Mouse (Mus musculus): ENCODE measurements around the gene Fam129a. TPM values are rescaled to one million over a fixed set of nuclear protein-coding genes. Genes with fewer than 3 reads are reported as not detected.

Gene Fam129a
- polyA plus RNA-seq, 1 experiment from 2014 or later, result 0.33 TPM

DNA sequence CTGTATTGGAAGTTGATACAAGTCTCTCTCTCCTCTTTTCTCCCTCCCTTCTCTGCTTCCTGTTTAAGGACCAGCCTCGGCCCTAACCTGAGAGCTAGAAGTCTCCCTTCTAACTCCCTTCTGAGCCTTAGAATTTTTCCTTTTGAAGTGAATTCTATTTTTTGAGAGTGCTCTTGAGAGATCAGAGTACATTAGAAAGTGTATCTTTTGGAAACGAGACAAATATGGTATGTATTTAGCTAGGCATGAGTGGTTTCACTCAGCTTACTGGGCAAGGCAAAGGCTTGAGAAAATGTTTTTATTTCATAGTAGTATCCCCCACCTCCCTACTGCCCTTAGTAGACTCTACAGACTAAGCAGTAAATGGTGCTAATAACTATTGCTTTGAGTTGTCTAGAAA lies 188.0 kb downstream of the Fam129a start:
- WGBS, result 79% methylated on average over 2 of the region's 2 CpGs
- Histone ChIP-seq H3K9ac (ENCODE audit: low read length) (no peak overlapping the region), H3K4me3 (ENCODE audit: low read depth, low read length) (no peak overlapping the region), H3K27ac (ENCODE audit: low read depth, low read length) (no peak overlapping the region), H3K27me3 (replicated peaks; ENCODE audit: control insufficient read depth, insufficient read depth, low read length) (no peaks in the 10 kb centered on the region), H3K4me1 (ENCODE audit: control insufficient read depth, insufficient read depth, low read length) (peaks cover 7% of the 10 kb centered on the region), H3K9me3 (replicated peaks; ENCODE audit: control insufficient read depth, low read length) (no peaks in the 10 kb centered on the region), H3K36me3 (ENCODE audit: control insufficient read depth, insufficient read depth, low read length) (peaks cover 22% of the 10 kb centered on the region; the same call in 1 of the 2 replicates), H3K4me2 (ENCODE audit: low read length) (no peak overlapping the region)
- ATAC-seq (no peak), DNase-seq (ENCODE audit: low spot score) (no peak)

GRCm38 (mm10) chr1:151764236-151764635 lies 193.2 kb downstream of the Fam129a start:
- 82% methylated on average over 3 of the region's 3 CpGs for WGBS
- H3K9me3 ChIP-seq (replicated peaks; ENCODE audit: control insufficient read depth, low read length), result no peaks in the 10 kb centered on the region
- no peak for DNase-seq (ENCODE audit: low spot score)

GRCm38 (mm10) chr1:151766166-151766565 lies 195.2 kb downstream of the Fam129a start:
- DNase-seq (ENCODE audit: low spot score) (no peak), ATAC-seq (no peak)
- Histone ChIP-seq H3K9ac (ENCODE audit: low read length) (no peak overlapping the region), H3K4me3 (ENCODE audit: low read depth, low read length) (no peak overlapping the region), H3K27ac (ENCODE audit: low read depth, low read length) (no peak overlapping the region), H3K36me3 (ENCODE audit: control insufficient read depth, insufficient read depth, low read length) (peaks cover 22% of the 10 kb centered on the region; the same call in 1 of the 2 replicates), H3K9me3 (replicated peaks; ENCODE audit: control insufficient read depth, low read length) (no peaks in the 10 kb centered on the region), H3K27me3 (replicated peaks; ENCODE audit: control insufficient read depth, insufficient read depth, low read length) (no peaks in the 10 kb centered on the region), H3K4me2 (ENCODE audit: low read length) (no peak overlapping the region), H3K4me1 (ENCODE audit: control insufficient read depth, insufficient read depth, low read length) (no peaks in the 10 kb centered on the region; the same call in 1 of the 2 replicates)
- WGBS, result 83% methylated on average over 2 of the region's 2 CpGs

More at GRCm38 (mm10) chr1:151764236-151764635, 193.2 kb downstream of the Fam129a start:
- H3K4me3 ChIP-seq (ENCODE audit: low read depth, low read length), result no peak overlapping the region
- H3K36me3 ChIP-seq (ENCODE audit: control insufficient read depth, insufficient read depth, low read length), result peaks cover 22% of the 10 kb centered on the region; the same call in 1 of the 2 replicates
- no peaks in the 10 kb centered on the region; the same call in 1 of the 2 replicates for H3K4me1 ChIP-seq (ENCODE audit: control insufficient read depth, insufficient read depth, low read length)
- H3K27me3 ChIP-seq (replicated peaks; ENCODE audit: control insufficient read depth, insufficient read depth, low read length), result no peaks in the 10 kb centered on the region
- no peak overlapping the region for H3K27ac ChIP-seq (ENCODE audit: low read depth, low read length)
- no peak overlapping the region for H3K9ac ChIP-seq (ENCODE audit: low read length)
- ATAC-seq, result no peak
- H3K4me2 ChIP-seq (ENCODE audit: low read length), result no peak overlapping the region

GRCm38 (mm10) chr1:151766976-151767654 lies 196.1 kb downstream of the Fam129a start:
- no peak for ATAC-seq
- Histone ChIP-seq H3K4me3 (ENCODE audit: low read depth, low read length) (no peak overlapping the region), H3K9me3 (replicated peaks; ENCODE audit: control insufficient read depth, low read length) (no peaks in the 10 kb centered on the region), H3K27me3 (replicated peaks; ENCODE audit: control insufficient read depth, insufficient read depth, low read length) (no peaks in the 10 kb centered on the region), H3K9ac (ENCODE audit: low read length) (no peak overlapping the region), H3K27ac (ENCODE audit: low read depth, low read length) (no peak overlapping the region), H3K4me1 (ENCODE audit: control insufficient read depth, insufficient read depth, low read length) (no peaks in the 10 kb centered on the region; the same call in 1 of the 2 replicates), H3K4me2 (ENCODE audit: low read length) (no peak overlapping the region), H3K36me3 (ENCODE audit: control insufficient read depth, insufficient read depth, low read length) (peaks cover 16% of the 10 kb centered on the region; the same call in 1 of the 2 replicates)
- no peak for DNase-seq (ENCODE audit: low spot score)
- WGBS, result 74% methylated on average over 3 of the region's 3 CpGs

- Histone ChIP-seq H3K27me3 (replicated peaks; ENCODE audit: control insufficient read depth, insufficient read depth, low read length) (no peaks in the 10 kb centered on the region), H3K4me3 (ENCODE audit: low read depth, low read length) (no peak overlapping the region), H3K4me2 (ENCODE audit: low read length) (no peak overlapping the region), H3K27ac (ENCODE audit: low read depth, low read length) (no peak overlapping the region), H3K4me1 (ENCODE audit: control insufficient read depth, insufficient read depth, low read length) (no peaks in the 10 kb centered on the region; the same call in 1 of the 2 replicates), H3K36me3 (ENCODE audit: control insufficient read depth, insufficient read depth, low read length) (peaks cover 11% of the 10 kb centered on the region; the same call in 1 of the 2 replicates), H3K9me3 (replicated peaks; ENCODE audit: control insufficient read depth, low read length) (no peaks in the 10 kb centered on the region), H3K9ac (ENCODE audit: low read length) (no peak overlapping the region; the same call in 1 of the 2 replicates)
- peak; percentile 68 for ATAC-seq
- 24% methylated on average over 3 of the region's 3 CpGs for WGBS
- DNase-seq (ENCODE audit: low spot score), result peak; percentile 47
These were observed 198.4 kb downstream of the Fam129a start for GRCm38 (mm10) chr1:151769200-151769913.

Other genes with a start within 250 kb of the Fam129a start
- 323 and 358 TPM in 2 replicates for gene Ivns1abp, start 226.7 kb upstream of the Fam129a start, polyA plus RNA-seq (2014; fragmentation: Nextera tagmentation; extraction: Ambion mirVana)
- 16.0 and 21.3 TPM in 2 replicates for gene Swt1, start 142.7 kb upstream of the Fam129a start, polyA plus RNA-seq (2014; fragmentation: Nextera tagmentation; extraction: Ambion mirVana)
- 34.5 and 45.3 TPM in 2 replicates for gene Trmt1l, start 142.6 kb upstream of the Fam129a start, polyA plus RNA-seq (2014; fragmentation: Nextera tagmentation; extraction: Ambion mirVana)
- gene Rnf2, start 70.2 kb upstream of the Fam129a start, polyA plus RNA-seq (2014; fragmentation: Nextera tagmentation; extraction: Ambion mirVana), result 143 and 144 TPM in 2 replicates
- gene Edem3, start 184.2 kb downstream of the Fam129a start, polyA plus RNA-seq (2014; fragmentation: Nextera tagmentation; extraction: Ambion mirVana), result 16.3 and 22.0 TPM in 2 replicates

Data from forebrain, embryonic 14.5 days (tissue).